Mouse (Mus musculus): Measurements from ENCODE around the gene Dnaja2. TPM values are rescaled to one million over a fixed set of nuclear protein-coding genes. Genes with fewer than 3 reads are reported as not detected.

The Dnaja2 gene
- polyA plus RNA-seq, 3 experiments from 2014 or later: 155 to 203 (median 157) TPM

- ATAC-seq: no peak
Measured at GRCm38 (mm10) chr8:85500460-85500859, 54.7 kb downstream of the Dnaja2 start.

- ATAC-seq: no peak
Measured at GRCm38 (mm10) chr8:85498577-85498976, 56.6 kb downstream of the Dnaja2 start.

- ATAC-seq: no peak
Measured at GRCm38 (mm10) chr8:85496778-85497177, 58.4 kb downstream of the Dnaja2 start.

- no peak for ATAC-seq
Measured at GRCm38 (mm10) chr8:85496125-85496524, 59.0 kb downstream of the Dnaja2 start.

- peak; percentile 12 for ATAC-seq
Measured at GRCm38 (mm10) chr8:85492940-85493931, 61.9 kb downstream of the Dnaja2 start.

GRCm38 (mm10) chr8:85492125-85492875 is 62.8 kb downstream of the Dnaja2 start, which contains the start of gene Gpt2:
Gene Gpt2 (plus strand): TSS chr8:85492576.
- ATAC-seq: peak; percentile 98

- no peak for ATAC-seq
Measured at GRCm38 (mm10) chr8:85489546-85489945, 65.6 kb downstream of the Dnaja2 start.

GRCm38 (mm10) chr8:85488631-85489030 is 66.5 kb downstream of the Dnaja2 start:
- no peak for ATAC-seq

- no peak for ATAC-seq
Measured at GRCm38 (mm10) chr8:85487906-85488620, 67.1 kb downstream of the Dnaja2 start.

Other genes with a start within 250 kb of the Dnaja2 start
- not detected for gene Mylk3, start 169.0 kb downstream of the Dnaja2 start, polyA plus RNA-seq (2017; shearing (Covaris generic))
- 10 to 100 TPM; 76.4 to 84.3 (median 77.7) TPM for gene 4921524J17Rik, start 122.5 kb downstream of the Dnaja2 start, polyA plus RNA-seq (2017; shearing (Covaris generic))
- under 1 TPM; 0.21 to 0.43 (median 0.25) TPM for gene Gpt2, start 62.8 kb downstream of the Dnaja2 start, polyA plus RNA-seq (2017; shearing (Covaris generic))
- gene Neto2, start 145.6 kb upstream of the Dnaja2 start, polyA plus RNA-seq (2017; shearing (Covaris generic)): under 1 TPM; 0.13 to 0.34 (median 0.25) TPM